Mouse (Mus musculus) lung, embryonic 14.5 days (tissue): ENCODE results near the gene Vsnl1. TPM values are rescaled to one million over a fixed set of nuclear protein-coding genes. Genes with fewer than 3 reads are reported as not detected.

ENCODE experiments used
- ATAC-seq: fragments of 200-750 bp; cut with Nextera tagmentation; 2 replicates; pipeline ENCODE4 v1.8.0; 2017; ENCODE audit warnings: mild to moderate bottlenecking, moderate TSS enrichment, moderate library complexity; ENCODE audit not compliant: insufficient read depth
- DNase-seq: peaks from one replicate; pipeline ENCODE4 v3.0.0-alpha.2; 2015
- H3K27ac ChIP-seq: fragments of 300-500 bp; sonication (generic); 2 replicates; pipeline ENCODE4 v1.5.1; 2014; ENCODE audit warnings: low read depth, mild to moderate bottlenecking, moderate library complexity
- H3K27me3 ChIP-seq: fragments of 300-500 bp; sonication (generic); 2 replicates; pipeline ENCODE4 v1.6.1; 2014; ENCODE audit warnings: low read length, control low read depth; ENCODE audit not compliant: insufficient read depth
- H3K36me3 ChIP-seq: fragments of 300-500 bp; sonication (generic); 2 replicates; pipeline ENCODE4 v1.6.1; 2014; ENCODE audit warnings: control low read depth; ENCODE audit not compliant: insufficient read depth
- H3K4me1 ChIP-seq: fragments of 300-500 bp; sonication (generic); 2 replicates; pipeline ENCODE4 v1.6.1; 2014; ENCODE audit warnings: antibody characterized with exemption, control low read depth; ENCODE audit not compliant: insufficient read depth
- H3K4me2 ChIP-seq: fragments of 300-500 bp; sonication (generic); 2 replicates; pipeline ENCODE4 v1.6.1; 2014; ENCODE audit warnings: mild to moderate bottlenecking
- H3K4me3 ChIP-seq: fragments of 300-500 bp; sonication (generic); 2 replicates; pipeline ENCODE4 v1.5.1; 2014; ENCODE audit warnings: low read depth, low read length
- H3K9ac ChIP-seq: fragments of 300-500 bp; sonication (generic); 2 replicates; pipeline ENCODE4 v1.6.1; 2014
- H3K9me3 ChIP-seq: fragments of 300-500 bp; sonication (generic); 2 replicates; pipeline ENCODE4 v1.6.1; 2016; ENCODE audit warnings: low read depth, low read length, control low read depth
- CTCF ChIP-seq: IDR thresholded peaks from 2 replicates; pipeline ENCODE4 v1.5.1; 2016; ENCODE audit warnings: antibody characterized with exemption, low read depth
- WGBS: fragments of 180-500 bp; shearing (Covaris S2); extraction: QIAGEN DNeasy Blood & Tissue Kit; methylation state at CpG from one replicate; pipeline ENCODE4 v1.1.7; 2014; 5-methylcytosine and 5-hydroxymethylcytosine counted together
- polyA plus RNA-seq: library from polyadenylated mRNA; unstranded; fragments of >200 nt; fragmentation: Nextera tagmentation; extraction: Ambion mirVana; gene quantifications from 2 replicates; pipeline ENCODE4 v1.2.1, GENCODE M21; 2014

Vsnl1 gene
- polyA plus RNA-seq, 1 experiment from 2014 or later: 4.5 TPM

DNA sequence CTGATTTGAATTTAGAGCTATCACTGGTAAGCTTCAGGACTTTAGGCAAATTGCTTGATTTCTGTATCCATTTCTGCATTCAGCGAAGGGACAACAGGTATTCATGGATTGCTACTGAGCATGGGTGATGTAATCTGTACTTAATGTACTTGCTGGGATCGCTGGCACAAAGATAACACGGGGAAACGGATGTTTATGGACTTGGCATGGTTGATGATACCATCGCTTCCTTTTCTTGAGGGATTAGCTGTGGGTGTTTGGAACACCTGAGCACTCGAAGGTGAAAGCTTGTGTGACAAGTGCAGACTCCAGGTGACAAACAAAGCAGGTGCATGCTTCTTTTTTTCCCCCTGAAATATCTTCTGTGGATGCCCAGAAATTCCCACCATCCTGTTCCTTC, 18.3 kb downstream of the Vsnl1 start:
- no peak overlapping the region for H3K4me2 ChIP-seq
- H3K36me3 ChIP-seq: no peaks in the 10 kb centered on the region
- DNase-seq (no peak), ATAC-seq (no peak)
- no peak overlapping the region for H3K27ac ChIP-seq
- H3K27me3 ChIP-seq: no peaks in the 10 kb centered on the region
- H3K4me1 ChIP-seq: no peaks in the 10 kb centered on the region
- no peak for TF ChIP-seq CTCF
- H3K9ac ChIP-seq: no peak overlapping the region
- H3K9me3 ChIP-seq: no peaks in the 10 kb centered on the region
- no peak overlapping the region for H3K4me3 ChIP-seq
- 70% methylated on average over 6 of the region's 6 CpGs for WGBS

DNA sequence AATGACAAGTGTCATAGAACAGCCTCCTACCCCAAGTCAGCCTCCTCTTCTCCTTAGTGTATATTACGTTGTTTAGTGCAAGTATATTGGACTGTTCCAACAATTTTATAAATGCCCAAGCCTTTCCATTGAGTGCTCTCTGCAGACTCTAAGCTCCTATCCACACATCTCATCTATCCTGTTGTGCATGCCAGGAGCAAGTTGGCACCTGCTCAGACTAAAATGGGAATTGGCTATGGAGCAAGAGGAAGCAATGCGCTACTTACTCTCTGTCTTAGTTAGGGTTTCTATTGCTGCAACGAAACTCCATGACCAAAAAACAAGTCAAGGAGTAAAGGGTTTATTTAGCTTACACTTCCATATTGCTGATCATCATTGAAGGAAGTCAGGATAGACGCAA, 28.7 kb downstream of the Vsnl1 start:
- no peak overlapping the region for H3K9ac ChIP-seq
- H3K4me3 ChIP-seq: no peak overlapping the region
- no peak for TF ChIP-seq CTCF
- H3K27me3 ChIP-seq: no peaks in the 10 kb centered on the region
- WGBS: 84% methylated on average over 4 of the region's 4 CpGs
- H3K36me3 ChIP-seq: no peaks in the 10 kb centered on the region
- H3K27ac ChIP-seq: no peak overlapping the region
- H3K4me1 ChIP-seq: no peaks in the 10 kb centered on the region
- no peak overlapping the region for H3K4me2 ChIP-seq
- no peak for DNase-seq
- no peak for ATAC-seq
- no peaks in the 10 kb centered on the region for H3K9me3 ChIP-seq

GRCm38 (mm10) chr12:11398791-11399190, 37.6 kb downstream of the Vsnl1 start:
- WGBS: 85% methylated on average over 6 of the region's 6 CpGs
- no peak overlapping the region for H3K4me2 ChIP-seq
- TF ChIP-seq CTCF: no peak
- no peak overlapping the region for H3K27ac ChIP-seq
- no peaks in the 10 kb centered on the region for H3K9me3 ChIP-seq
- no peaks in the 10 kb centered on the region for H3K36me3 ChIP-seq
- H3K4me3 ChIP-seq: no peak overlapping the region
- ATAC-seq (no peak), DNase-seq (no peak)
- no peak overlapping the region for H3K9ac ChIP-seq
- H3K4me1 ChIP-seq: no peaks in the 10 kb centered on the region
- no peaks in the 10 kb centered on the region for H3K27me3 ChIP-seq

DNA sequence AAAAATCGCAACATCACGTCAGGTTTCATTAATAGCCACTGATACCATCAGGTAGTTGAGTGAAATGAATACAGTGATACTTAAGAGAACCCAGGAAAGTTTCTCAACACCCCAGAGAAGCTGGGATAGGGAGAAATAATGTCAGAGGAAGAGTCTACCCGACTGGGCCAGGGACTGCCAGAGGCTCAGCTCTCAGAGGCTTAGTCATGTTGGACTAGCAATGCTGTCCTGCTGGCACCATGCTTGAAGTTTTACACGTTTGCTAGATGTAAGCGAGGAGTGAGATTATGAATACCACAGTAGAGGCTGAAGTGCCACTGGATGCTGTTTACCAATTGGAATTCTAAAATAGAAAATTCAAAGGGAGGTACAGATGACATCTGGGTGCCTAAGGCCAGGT, 39.4 kb downstream of the Vsnl1 start:
- no peak for ATAC-seq
- Histone ChIP-seq H3K4me3 (no peak overlapping the region), H3K27me3 (no peaks in the 10 kb centered on the region), H3K4me2 (no peak overlapping the region), H3K9me3 (no peaks in the 10 kb centered on the region), H3K36me3 (no peaks in the 10 kb centered on the region), H3K4me1 (peaks cover 9% of the 10 kb centered on the region; the same call in 1 of the 2 replicates), H3K27ac (no peak overlapping the region), H3K9ac (no peak overlapping the region)
- no peak for TF ChIP-seq CTCF
- WGBS: 79% methylated on average over 5 of the region's 5 CpGs
- DNase-seq: no peak

GRCm38 (mm10) chr12:11395470-11395869, 40.9 kb downstream of the Vsnl1 start:
- Histone ChIP-seq H3K9me3 (no peaks in the 10 kb centered on the region), H3K27ac (no peak overlapping the region), H3K4me2 (no peak overlapping the region), H3K27me3 (no peaks in the 10 kb centered on the region), H3K4me3 (no peak overlapping the region), H3K36me3 (no peaks in the 10 kb centered on the region), H3K4me1 (peaks cover 20% of the 10 kb centered on the region), H3K9ac (no peak overlapping the region)
- TF ChIP-seq CTCF: no peak
- ATAC-seq (no peak), DNase-seq (peak; percentile 8)
- WGBS: 48% methylated on average over 2 of the region's 2 CpGs

DNA sequence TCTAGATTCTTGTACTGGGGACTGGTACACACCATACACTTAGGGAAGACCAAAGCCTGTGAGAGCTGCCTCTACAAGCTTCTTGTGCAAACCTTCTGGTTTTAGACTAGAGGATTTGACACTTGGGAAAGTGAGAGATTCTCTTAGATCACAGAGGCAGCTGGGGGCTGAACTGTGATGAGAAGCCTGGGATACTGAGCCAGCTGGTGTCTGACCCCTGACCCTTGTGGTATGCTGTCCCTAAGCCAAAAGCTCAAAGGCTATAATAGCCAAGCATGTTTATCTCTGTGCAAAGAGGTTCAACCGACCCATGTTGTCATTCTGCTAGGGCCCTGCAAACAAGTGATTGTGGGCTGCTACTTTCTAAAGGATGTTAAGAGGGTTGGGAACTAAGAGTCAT, 43.9 kb downstream of the Vsnl1 start:
- Histone ChIP-seq H3K27ac (no peak overlapping the region), H3K36me3 (no peaks in the 10 kb centered on the region), H3K27me3 (no peaks in the 10 kb centered on the region), H3K9me3 (no peaks in the 10 kb centered on the region), H3K4me1 (peaks cover 21% of the 10 kb centered on the region), H3K4me2 (no peak overlapping the region), H3K9ac (no peak overlapping the region), H3K4me3 (no peak overlapping the region)
- TF ChIP-seq CTCF: no peak
- DNase-seq: peak; percentile 86
- ATAC-seq: peak; percentile 65
- 14% methylated on average over 1 of the region's 1 CpGs for WGBS

DNA sequence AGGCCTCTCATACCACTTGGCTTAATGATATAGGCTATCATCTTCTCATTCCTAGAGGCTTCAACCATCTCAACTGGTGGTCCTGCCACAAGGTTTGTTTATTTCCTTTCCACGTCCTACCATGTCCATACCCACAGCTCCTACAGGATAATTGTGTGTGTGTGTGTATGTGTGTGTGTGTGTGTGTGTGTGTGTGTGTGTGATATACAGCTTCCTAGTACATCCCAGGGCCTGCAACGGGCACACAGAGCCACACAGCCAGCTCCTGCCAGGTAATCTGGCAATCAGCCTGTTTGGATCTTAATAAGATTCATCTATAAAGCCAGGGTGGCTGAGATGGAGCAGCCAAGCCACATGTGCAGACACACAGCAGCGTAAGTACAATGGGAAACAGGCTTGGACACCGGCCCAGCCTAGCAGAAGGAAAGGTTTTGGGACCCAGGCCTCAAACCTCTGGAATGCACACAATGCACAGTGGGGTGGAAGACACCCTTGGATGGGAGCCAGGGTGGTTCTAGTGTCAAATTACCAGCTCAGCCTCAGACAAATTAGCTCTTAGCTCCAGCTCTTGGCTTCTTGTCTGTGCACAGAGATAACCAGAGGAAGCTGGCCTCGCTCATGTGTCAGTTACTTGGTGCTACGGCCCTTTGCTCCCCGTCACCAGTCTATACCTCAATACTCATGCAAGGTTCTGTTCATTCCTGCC, 45.0 kb downstream of the Vsnl1 start:
- DNase-seq: peak; percentile 96

GRCm38 (mm10) chr12:11389141-11389540, 47.3 kb downstream of the Vsnl1 start:
- Histone ChIP-seq H3K36me3 (no peaks in the 10 kb centered on the region), H3K4me3 (no peak overlapping the region), H3K27me3 (no peaks in the 10 kb centered on the region), H3K4me2 (no peak overlapping the region), H3K9ac (no peak overlapping the region), H3K9me3 (no peaks in the 10 kb centered on the region), H3K27ac (no peak overlapping the region), H3K4me1 (peaks cover 21% of the 10 kb centered on the region)
- TF ChIP-seq CTCF: no peak
- ATAC-seq: no peak
- DNase-seq: no peak
- WGBS: 82% methylated on average over 7 of the region's 7 CpGs

More for the DNA sequence above, 45.0 kb downstream of the Vsnl1 start:
- Histone ChIP-seq H3K4me1 (peaks cover 21% of the 10 kb centered on the region), H3K27ac (no peak overlapping the region; the same call in 1 of the 2 replicates), H3K4me3 (no peak overlapping the region), H3K9me3 (no peaks in the 10 kb centered on the region), H3K36me3 (no peaks in the 10 kb centered on the region), H3K9ac (no peak overlapping the region), H3K27me3 (no peaks in the 10 kb centered on the region), H3K4me2 (no peak overlapping the region)
- ATAC-seq: peak; percentile 95
- WGBS: 15% methylated on average over 7 of the region's 7 CpGs
- TF ChIP-seq CTCF: no peak
